Mouse (Mus musculus) cerebellum, adult 2 months (tissue): Measurements from ENCODE around the gene Dnaja4.

ENCODE experiments used
- CTCF ChIP-seq: fragments of 200-500 bp; IDR thresholded peaks from 2 replicates; pipeline ENCODE4 v1.5.1; 2011; ENCODE audit warnings: low read depth, mild to moderate bottlenecking, control low read depth, low read length, moderate library complexity, borderline replicate concordance; ENCODE audit not compliant: insufficient read depth
- POLR2A ChIP-seq: fragments of 200-500 bp; IDR thresholded peaks from 2 replicates; pipeline ENCODE4 v1.6.1; 2011; ENCODE audit warnings: low read length, control low read depth, borderline replicate concordance; ENCODE audit not compliant: insufficient read depth

DNA sequence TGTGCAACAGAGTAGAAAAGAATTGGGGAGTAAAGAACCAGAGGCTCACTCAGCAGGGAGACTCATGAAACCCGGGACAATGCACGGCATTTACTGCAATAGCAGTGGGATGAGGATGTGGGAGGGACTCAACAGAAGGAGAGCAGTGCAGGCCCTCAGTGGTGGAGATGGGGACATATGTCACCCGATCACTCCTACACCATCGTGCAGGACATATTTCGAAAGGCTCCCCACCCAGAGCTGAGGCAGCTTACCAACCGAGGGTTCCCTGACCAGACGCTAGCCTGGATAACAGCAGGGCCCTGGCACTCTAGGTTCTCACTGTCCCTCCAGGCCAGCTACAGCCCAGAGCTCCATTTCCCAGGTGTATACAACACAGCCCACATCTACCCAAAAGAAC, 23.5 kb downstream of the Dnaja4 start:
- TF ChIP-seq POLR2A (no peak), CTCF (no peak)
